Mouse (Mus musculus) regulatory T cell (primary cell): ENCODE results near the gene Nxf1.

Experiments used
- in situ Hi-C: fragments of 300-600 bp; cut with MboI, MseI; formaldehyde crosslinking; loops from one replicate; pipeline ENCODE4 v1.15.1; 2025; ENCODE audit warnings: high pct_unique_total_duplicates

Gene Nxf1

DNA sequence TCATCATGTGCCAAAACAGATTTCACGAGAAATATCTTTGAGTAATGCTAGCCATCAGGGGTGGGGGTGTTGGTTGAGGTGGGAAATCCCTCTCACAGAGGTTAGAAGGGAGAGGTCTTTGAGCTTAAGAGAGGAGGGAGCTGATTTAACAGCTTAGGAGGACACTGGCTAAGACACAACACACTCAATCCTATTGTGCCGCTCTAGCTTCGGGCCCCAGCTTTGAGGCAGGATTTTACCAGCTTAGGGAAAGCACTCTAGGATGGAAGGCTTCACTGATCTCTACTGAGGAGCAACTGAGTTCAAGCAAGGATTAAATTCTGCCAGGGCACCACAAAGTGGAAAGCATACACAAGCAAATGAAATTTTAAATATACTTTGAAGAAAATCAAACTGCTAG lies 60.1 kb downstream of the Nxf1 start:
- in situ Hi-C loops: loop anchor here (5.0 kb wide), 1 partner anchor 45 kb away; the partner anchor contains the start of genes Tmem179b and Tmem223

DNA sequence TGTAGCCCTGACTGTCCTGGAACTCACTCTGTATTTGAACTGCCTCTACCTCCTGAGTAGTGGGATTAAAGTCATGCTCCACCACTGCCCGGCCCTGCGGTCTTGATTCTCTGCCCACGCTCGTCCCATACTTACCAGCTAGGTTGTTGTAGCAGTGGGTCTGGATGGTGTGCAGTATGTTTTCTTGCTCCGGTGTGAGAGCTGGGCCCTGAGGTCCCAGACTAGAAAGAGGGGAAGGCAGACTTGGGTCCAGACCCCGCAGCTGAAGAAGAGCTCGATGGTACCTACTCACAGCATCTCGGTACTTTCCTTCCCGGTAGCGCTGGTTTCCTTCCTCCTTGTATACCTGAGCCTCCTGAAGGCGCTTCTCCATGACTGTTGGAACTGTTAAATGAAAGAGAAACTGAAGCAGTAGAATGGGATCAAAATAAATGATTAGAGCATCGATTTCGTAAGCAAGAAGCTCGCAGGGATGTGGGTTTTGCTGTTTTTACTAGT lies 61.5 kb downstream of the Nxf1 start:
- in situ Hi-C loops: loop anchor here (5.0 kb wide), 1 partner anchor 46 kb away; the partner anchor contains the start of genes Tmem179b and Tmem223

DNA sequence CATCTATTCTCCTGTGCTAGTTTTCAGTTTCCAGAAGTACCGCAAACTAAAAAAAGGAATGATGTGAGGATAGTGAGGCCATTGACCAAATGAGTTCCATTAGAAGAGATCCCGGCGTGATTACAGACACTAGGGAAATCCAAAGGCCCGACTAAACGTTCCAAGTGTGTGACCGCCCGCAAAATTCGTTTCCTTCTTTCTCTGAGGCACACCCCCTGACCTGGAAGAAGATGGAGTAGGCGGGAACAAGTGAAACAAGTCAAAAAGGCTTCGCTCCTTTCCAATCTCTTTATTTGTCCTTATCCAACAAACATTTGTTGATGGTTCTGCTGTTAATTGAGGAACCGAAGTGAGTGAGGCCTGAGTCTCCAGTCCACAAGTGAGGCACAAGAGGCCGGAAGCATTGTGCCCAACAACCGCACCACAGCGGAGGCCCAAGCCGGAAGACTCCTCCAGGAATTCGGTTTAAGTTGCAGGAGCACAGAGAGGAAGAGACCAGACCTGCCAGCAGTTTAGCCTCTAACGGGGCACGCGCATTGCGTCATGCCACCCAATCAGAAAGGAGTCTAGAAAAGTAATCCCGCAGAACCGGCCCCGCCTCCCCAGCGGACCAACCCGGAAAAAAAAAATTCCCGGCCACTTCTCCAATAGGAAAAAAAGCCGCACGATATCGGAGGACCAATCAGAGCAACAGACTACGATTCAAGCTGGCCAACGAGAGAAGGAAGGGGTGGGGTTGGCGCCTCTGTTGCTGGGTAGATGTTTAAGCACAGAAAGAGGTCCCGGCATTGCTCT lies 62.1 kb downstream of the Nxf1 start, which contains the start of gene Ttc9c:
TSS of gene Ttc9c (minus strand) at position 533 of the 795 bp plus-strand sequence.
- in situ Hi-C loops: loop anchor here (5.0 kb wide), 1 partner anchor 47 kb away; the partner anchor contains the start of genes Tmem179b and Tmem223

DNA sequence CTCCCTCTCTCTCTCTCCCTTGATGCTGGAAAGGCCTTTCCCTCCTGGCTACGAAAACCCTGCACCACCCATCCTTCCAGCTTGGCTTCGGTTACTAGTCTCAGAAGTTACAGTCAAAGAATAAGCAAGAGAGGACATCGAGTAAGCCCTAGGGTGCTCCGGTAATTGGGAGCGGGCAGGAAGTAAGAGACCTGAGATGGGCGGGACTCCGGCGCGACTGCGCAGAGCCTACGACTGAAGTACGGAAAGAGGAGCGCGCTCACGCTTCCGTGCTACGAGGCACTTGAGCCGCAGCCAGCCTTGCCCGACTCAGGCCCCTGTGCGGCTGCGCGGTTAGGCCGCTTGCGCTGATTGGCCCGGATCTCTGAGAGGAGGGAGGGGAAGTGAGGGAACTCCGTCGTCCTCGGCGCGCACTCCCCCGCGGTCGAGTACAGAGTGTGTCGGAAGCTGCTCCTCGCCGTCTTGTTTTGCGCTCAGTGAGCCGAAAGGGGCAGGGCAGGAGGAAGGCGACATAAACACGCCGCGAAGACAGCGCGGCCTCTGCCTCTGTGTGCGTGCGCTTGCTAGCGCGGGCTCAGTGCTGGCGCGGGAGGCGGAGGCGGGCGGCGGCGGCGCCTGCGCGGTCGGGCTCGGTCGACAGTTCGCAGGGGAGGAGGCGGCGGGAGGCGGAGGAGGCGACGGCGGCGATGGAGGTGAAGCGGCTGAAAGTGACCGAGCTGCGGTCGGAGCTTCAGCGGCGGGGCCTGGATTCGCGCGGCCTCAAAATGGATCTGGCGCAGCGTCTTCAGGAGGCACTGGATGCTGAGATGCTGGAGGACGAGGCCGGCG lies 62.9 kb downstream of the Nxf1 start, which contains the start of gene Hnrnpul2:
TSS of gene Hnrnpul2 (plus strand) at position 415 of the 828 bp plus-strand sequence.
- in situ Hi-C loops: loop anchor here (5.0 kb wide), 1 partner anchor 48 kb away; the partner anchor contains the start of genes Tmem179b and Tmem223
